Mouse (Mus musculus) G1E (cell line): ENCODE measurements at regions not wholly inside any gene's neighbourhood (a gene's known extent, or its start where the extent isn't known, plus 50 kb on each side); places are given as distances from the start of the nearest gene placed in this dataset.

Experiments used
- CTCF ChIP-seq: IDR thresholded peaks from 2 replicates; pipeline ENCODE4 v1.5.1; 2012; ENCODE audit warnings: low read depth, low read length, inconsistent platforms, mixed read lengths
- GATA1 ChIP-seq: IDR thresholded peaks from 2 replicates; pipeline ENCODE4 v1.6.1; 2012; ENCODE audit warnings: borderline replicate concordance, low read length, inconsistent platforms, mixed read lengths
- GATA2 ChIP-seq: IDR thresholded peaks from 2 replicates; pipeline ENCODE4 v1.6.1; 2012; ENCODE audit warnings: low read depth, low read length, inconsistent platforms, borderline replicate concordance
- POLR2AphosphoS5 ChIP-seq: IDR thresholded peaks from 2 replicates; pipeline ENCODE4 v1.6.1; 2012; ENCODE audit warnings: low read depth, low read length, inconsistent platforms; ENCODE audit not compliant: insufficient replicate concordance
- TAL1 ChIP-seq: conservative IDR thresholded peaks from 2 replicates; pipeline ENCODE4 v1.6.1; 2012; ENCODE audit warnings: low read depth, low read length, inconsistent platforms, mixed read lengths

DNA sequence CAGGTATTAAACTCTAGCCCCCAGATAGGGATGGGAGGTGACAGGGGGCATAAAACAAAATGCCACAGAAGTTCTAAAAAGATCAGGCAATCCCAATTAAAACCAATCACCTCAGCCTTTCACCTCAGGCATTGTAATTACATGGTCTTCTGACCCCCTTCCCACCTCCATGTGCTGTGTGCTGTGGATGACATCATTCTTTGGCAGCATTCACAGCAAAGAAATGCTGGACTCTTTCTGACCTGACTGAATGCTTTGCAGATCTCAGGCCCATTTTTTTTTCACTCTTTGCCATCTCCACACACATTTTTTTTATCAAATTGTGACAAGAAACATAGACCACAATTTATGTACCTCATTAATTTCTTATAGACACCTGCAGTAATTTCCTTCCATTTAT lies 659.1 kb downstream of the Inhba start:
- no peak for TF ChIP-seq CTCF
- no peak for TF ChIP-seq GATA1
- no peak for TF ChIP-seq TAL1
- no peak for TF ChIP-seq GATA2
- no peak for TF ChIP-seq POLR2AphosphoS5
